Mouse (Mus musculus) bone marrow macrophage, adult 2 months (primary cell): ENCODE data around the gene Ank3.

Source experiments
- CTCF ChIP-seq: IDR thresholded peaks from 2 replicates; pipeline ENCODE4 v1.5.1; 2012; ENCODE audit warnings: low read depth, mild to moderate bottlenecking, low read length, moderate library complexity
- POLR2A ChIP-seq: IDR thresholded peaks from 2 replicates; pipeline ENCODE4 v1.6.1; 2012; ENCODE audit warnings: mild to moderate bottlenecking, low read depth, low read length, borderline replicate concordance

GRCm38 (mm10) chr10:69810785-69811184, 412.2 kb downstream of the Ank3 start:
- TF ChIP-seq CTCF (no peak), POLR2A (no peak)
